Mouse (Mus musculus): ENCODE measurements around the gene Zfp13.

Zfp13 gene

DNA sequence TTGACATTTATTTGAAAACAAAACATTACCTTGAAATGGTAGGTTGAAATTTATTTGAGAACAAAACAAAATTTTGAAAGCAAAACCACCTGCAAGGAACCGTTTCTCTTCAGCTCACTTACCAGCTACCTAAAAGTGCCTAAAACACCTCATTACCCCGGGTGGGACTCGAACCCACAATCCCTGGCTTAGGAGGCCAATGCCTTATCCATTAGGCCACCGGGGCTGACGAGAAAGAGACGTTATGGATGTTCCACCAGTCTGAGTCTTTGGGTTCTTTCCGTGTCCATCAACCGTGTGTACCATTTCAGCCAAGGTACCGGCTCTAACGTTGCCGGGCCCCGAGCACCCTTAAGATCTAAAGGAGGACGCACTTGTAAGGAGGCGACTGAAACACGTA, 50.7 kb downstream of the Zfp13 start:
- ChIA-PET CTCF (interaction anchor here in 2 of 4 experiments (1.0 to 3.7 kb wide), 3 partner anchors 11 to 62 kb away, joined by 3 to 32 read pairs (median 4); no protein-coding TSS in a partner anchor), POLR2A (interaction anchor here in 2 of 4 experiments (0.7 to 7.3 kb wide), 7 partner anchors 7 to 682 kb away, joined by 3 to 63 read pairs (median 3); partner anchors contain the start of genes Thoc6 (in 1 of the 2), Zfp13 (in 1 of the 2) and Zfp945 (in 1 of the 2))

DNA sequence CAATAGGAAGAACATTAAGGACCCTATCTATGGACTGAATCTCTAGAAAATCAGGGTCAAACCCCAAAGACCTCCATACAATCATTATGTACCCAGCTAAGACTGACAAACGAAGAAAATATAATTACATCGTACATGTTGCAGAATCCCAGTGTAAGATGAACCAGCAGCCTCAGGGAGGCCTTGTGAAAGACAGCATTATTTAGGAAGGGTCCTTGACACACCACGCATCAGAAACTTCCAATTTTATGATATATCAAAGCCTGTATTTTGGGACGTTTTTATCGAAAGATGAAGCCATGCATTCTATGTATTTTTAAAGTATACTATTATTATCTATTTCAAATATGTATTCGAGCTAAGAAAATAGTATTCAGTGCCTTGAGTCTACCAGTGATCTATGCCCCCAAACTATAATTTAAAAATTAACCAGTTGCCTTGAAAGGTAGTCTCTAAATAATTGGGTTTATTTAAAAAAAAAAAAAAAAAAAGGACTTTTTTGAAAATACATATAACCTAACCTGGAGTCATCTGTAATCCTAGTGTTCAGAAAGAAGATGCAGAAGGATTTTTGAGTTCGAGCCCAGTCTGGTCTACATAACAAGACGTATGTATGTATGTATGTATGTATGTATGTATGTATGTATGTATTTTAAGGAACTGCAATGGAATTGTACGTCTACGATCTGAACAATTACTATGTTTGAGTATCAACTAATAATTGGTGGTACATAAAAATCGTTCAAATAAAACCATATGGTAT, 51.4 kb downstream of the Zfp13 start:
- ChIA-PET POLR2A (interaction anchor here in 3 of 4 experiments (0.7 to 7.3 kb wide), 30 partner anchors 7 to 681 kb away, joined by 3 to 63 read pairs (median 4); partner anchors contain the start of genes Zfp13 (in 2 of the 3), Zfp213 (in 2 of the 3), Thoc6 (in 1 of the 3) and Zfp945 (in 1 of the 3)), CTCF (interaction anchor here (1.0 to 3.7 kb wide), 8 partner anchors 8 to 82 kb away, joined by 3 to 32 read pairs (median 6); no protein-coding TSS in a partner anchor)

DNA sequence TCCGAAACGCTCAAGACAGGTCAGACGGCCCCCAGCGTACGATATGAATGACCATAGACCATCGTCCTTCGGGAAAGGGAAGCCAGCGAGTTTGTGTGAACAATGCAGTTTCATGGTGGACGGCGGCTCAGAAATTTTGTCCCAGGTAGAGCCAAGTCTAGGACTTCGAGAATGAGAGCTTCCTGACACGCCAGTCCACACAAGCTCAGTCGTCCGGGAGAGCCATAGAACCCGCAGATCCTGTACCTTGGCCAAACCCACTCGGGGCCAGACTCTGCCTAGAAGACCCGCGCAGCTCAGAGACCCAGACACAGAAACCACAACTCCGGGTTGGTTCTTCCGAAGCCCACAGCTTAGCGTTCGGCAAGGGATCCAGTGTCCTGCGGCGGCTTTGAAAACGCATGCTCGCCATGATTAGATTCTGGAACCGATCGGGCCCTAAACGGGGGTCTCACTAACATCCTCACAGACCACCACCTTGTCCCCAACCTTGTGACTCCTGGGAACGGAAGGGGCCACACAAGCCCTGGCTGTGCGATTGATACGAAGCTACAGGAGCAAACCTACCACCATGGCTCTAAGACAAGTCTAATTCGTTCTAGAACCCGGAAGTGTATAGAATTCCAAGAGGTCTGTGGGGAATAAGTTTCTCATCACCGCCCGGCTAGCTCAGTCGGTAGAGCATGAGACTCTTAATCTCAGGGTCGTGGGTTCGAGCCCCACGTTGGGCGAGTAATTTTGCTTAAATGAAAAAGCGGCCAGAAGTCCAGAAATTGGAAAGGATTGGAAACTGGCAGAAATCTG, 52.4 kb downstream of the Zfp13 start:
- ChIA-PET CTCF (interaction anchor here (0.5 to 2.4 kb wide), 8 partner anchors 9 to 1256 kb away, joined by 3 to 12 read pairs (median 6); no protein-coding TSS in a partner anchor), POLR2A (interaction anchor here (0.7 to 7.3 kb wide), 37 partner anchors 8 to 680 kb away, joined by 3 to 63 read pairs (median 4); partner anchors contain the start of genes Zfp213 (in 4 of the 4), Zfp13 (in 2 of the 4), Zfp40 (in 1 of the 4) and Zfp945 (in 1 of the 4))

GRCm38 (mm10) chr17:23546333-23546701, 53.0 kb downstream of the Zfp13 start:
- ChIA-PET CTCF (interaction anchor here (0.5 to 2.4 kb wide), 6 partner anchors 14 to 1256 kb away, joined by 3 to 12 read pairs (median 6); no protein-coding TSS in a partner anchor), POLR2A (interaction anchor here (0.7 to 7.3 kb wide), 35 partner anchors 7 to 354 kb away, joined by 3 to 63 read pairs (median 5); partner anchors contain the start of genes Zfp213 (in 4 of the 4), Zfp13 (in 2 of the 4), Zfp40 (in 1 of the 4) and Zscan10 (in 1 of the 4))

DNA sequence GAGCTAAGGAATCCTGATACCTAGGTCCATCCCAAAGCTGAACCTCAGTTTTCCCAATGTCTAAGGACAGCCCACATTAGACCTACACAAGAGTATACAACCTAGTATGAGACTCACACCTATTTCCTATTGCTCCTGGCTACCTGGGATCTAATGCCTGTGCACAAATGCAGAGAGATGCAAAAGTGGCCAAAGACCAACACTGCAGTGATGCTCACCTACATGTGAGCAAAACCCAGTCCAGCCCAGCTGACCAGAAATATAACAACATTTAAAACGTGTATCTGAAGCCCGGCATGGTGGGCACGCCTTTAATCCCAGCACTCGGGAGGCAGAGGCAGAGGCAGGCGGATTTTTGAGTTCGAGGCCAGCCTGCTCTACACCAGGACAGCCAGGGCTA, 53.4 kb downstream of the Zfp13 start:
- ChIA-PET CTCF (interaction anchor here in 3 of 4 experiments (0.9 to 2.4 kb wide), 6 partner anchors 14 to 64 kb away, joined by 3 to 12 read pairs (median 6); no protein-coding TSS in a partner anchor), POLR2A (interaction anchor here in 3 of 4 experiments (0.9 to 7.3 kb wide), 21 partner anchors 11 to 354 kb away, joined by 3 to 63 read pairs (median 7); partner anchors contain the start of genes Zfp213 (in 2 of the 3), Zfp13 (in 1 of the 3) and Zfp40 (in 1 of the 3))

DNA sequence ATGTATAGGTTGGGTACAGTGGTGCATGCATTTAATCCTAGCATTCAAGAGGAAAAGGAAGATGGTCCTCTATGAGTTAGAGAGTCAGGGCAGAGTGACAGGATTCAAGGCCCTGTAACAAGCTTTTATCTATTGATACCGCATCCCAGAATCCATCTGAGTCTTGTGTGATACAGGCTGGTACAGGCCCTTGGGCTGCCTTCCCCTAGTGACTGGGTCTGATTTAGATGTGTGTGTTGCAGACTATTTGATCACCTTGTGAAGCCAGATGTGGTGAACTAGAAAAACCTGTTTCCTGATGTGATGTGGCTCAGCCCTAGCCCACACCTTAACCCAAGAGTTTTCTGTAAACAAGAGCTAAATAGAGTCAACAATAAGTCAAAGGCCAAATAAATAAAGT, 54.5 kb downstream of the Zfp13 start:
- ChIA-PET CTCF (interaction anchor here in 1 of 4 experiments (0.6 to 0.7 kb wide), 2 partner anchors 15 to 117 kb away, joined by 3 read pairs; no protein-coding TSS in a partner anchor), POLR2A (interaction anchor here in 3 of 4 experiments (0.6 to 7.3 kb wide), 6 partner anchors 10 to 678 kb away, joined by 4 to 63 read pairs (median 12); partner anchors contain the start of gene Zfp945 (in 1 of the 3))

DNA sequence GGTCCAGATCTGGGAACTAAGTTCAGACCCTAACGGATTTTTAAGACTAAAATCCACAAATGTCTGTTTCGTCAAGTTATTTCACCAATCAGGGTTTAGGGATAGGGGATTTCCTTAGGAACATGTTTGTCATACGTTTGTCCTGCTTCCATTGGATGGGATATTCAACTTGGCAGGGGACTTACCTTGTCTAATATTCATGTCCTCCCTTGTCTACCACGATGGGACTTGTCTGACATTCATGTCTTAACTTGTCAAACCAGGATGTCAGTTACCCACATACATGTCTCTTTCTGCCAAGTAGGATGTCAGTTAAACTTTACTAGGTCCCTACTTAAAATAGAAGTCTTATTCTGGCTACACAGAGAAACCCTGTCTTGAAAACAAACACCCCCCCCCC, 55.3 kb downstream of the Zfp13 start:
- CTCF ChIA-PET, result interaction anchor here in 2 of 4 experiments (0.6 to 4.3 kb wide), 2 partner anchors 15 to 117 kb away, joined by 3 to 19 read pairs; no protein-coding TSS in a partner anchor
- POLR2A ChIA-PET, result interaction anchor here in 3 of 4 experiments (0.6 to 5.7 kb wide), 5 partner anchors 7 to 677 kb away, joined by 4 to 40 read pairs (median 6); partner anchors contain the start of gene Zfp945 (in 1 of the 3)

GRCm38 (mm10) chr17:23543325-23543724, 56.0 kb downstream of the Zfp13 start:
- ChIA-PET POLR2A (interaction anchor here in 3 of 4 experiments (0.8 to 5.7 kb wide), 10 partner anchors 8 to 479 kb away, joined by 3 to 40 read pairs (median 4); no protein-coding TSS in a partner anchor), CTCF (interaction anchor here in 2 of 4 experiments (0.9 to 4.3 kb wide), 4 partner anchors 16 to 118 kb away, joined by 3 to 19 read pairs (median 4); no protein-coding TSS in a partner anchor)

DNA sequence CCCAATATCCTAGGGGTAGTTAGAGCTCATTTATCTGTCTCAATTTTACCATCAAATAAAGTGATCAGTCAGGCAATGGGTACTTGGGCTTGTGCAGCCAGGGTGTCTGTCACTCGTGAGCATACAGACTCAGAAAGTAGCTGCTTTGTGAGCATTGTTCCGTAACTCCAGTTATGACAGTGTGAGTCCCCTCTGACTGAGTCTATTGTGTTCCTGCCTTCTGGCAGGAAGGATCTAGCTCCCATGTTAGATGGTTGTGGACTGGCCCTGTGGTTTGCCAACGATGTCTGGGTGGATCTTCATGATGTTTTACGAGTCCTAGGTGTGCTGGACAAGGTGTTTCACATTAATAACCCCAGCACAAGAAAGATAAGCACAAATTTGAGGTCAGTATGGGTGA, 56.5 kb downstream of the Zfp13 start:
- CTCF ChIA-PET, result interaction anchor here in 2 of 4 experiments (0.9 to 4.3 kb wide), 5 partner anchors 17 to 122 kb away, joined by 3 to 19 read pairs (median 4); no protein-coding TSS in a partner anchor
- POLR2A ChIA-PET, result interaction anchor here (0.7 to 5.7 kb wide), 14 partner anchors 8 to 479 kb away, joined by 3 to 40 read pairs (median 3); partner anchors contain the start of gene Zfp40 (in 1 of the 4)

DNA sequence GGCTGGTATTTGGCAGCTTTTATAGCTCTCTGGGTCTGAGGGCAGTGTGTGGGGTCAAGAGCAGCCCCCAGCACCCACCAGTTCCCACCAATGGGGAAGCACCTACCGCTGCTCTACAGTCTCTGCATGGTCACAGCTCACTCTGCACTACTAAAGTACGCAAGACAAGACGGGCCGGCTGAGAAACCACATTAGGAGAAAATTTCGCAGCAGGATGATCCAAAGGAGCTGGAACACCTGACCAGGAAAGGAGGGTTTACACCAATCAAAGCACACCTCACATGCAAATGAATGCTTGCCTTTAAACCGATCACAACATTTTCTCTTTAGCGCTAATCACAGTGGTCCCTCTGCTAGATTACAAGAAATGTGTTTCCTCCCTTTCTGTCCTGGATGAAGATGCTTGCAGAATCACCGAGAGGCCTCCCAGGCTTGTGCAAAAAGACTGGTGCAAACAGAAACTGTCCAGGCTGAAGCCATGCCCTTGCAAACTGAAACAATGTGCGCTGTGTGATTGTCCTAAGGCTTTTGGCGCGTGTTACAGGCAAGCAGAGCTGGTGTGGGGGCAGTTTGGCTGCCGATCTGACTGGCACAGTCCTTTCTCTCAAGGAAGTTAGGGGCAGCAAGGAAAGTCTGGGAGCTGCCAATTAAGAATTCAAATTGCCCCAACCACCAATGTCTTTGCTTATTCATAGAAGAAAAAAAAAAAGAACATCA, 57.1 kb downstream of the Zfp13 start:
- ChIA-PET POLR2A (interaction anchor here (0.5 to 5.7 kb wide), 20 partner anchors 8 to 480 kb away, joined by 3 to 40 read pairs (median 3); partner anchors contain the start of genes Zfp213 (in 1 of the 4) and Zfp40 (in 1 of the 4)), CTCF (interaction anchor here in 3 of 4 experiments (0.5 to 4.3 kb wide), 8 partner anchors 17 to 122 kb away, joined by 3 to 19 read pairs (median 4); no protein-coding TSS in a partner anchor)

DNA sequence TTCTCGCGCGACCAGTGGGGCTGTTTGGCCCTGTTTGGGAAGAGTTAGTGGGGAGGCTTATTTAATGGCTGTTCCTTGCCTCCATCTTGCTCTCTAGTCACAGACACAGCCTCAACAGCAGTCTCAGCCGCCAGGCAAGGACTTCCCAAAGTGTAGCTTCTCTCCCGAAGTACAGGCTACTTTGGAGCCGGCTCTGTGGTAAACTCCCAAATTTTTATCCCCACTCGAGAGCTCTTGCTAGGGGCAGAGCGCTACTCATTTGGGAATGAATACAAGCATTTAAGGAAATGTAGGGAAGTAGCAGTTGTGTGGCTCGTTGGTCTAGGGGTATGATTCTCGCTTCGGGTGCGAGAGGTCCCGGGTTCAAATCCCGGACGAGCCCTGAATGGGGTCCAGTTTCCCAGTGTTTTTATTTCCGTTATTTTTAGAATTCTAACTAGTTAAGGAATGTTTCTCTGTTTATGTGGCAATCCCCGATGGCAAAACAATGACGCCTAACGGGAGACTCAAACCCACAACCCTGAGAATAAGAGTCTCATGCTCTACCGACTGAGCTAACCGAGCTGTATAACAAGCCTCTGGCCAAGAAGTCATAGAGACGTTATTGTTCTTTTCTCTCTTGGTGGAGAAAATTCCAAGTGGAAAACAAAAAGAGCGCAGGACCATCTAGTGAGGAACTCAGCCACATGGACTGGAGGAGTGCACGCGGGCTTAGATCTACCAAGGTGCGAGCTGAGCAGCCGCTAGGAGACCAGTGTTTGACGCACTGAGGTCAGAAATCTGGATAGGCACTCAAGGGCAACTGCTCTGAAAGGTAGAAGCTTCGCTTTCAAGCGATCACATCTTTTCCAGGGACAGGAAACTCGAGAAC, 58.4 kb downstream of the Zfp13 start:
- CTCF ChIA-PET, result interaction anchor here (0.6 to 4.3 kb wide), 6 partner anchors 18 to 303 kb away, joined by 3 to 19 read pairs (median 4); partner anchors contain the start of genes Prss32 (in 1 of the 4) and Prss41 (in 1 of the 4)
- POLR2A ChIA-PET, result interaction anchor here (0.7 to 5.7 kb wide), 16 partner anchors 10 to 185 kb away, joined by 3 to 40 read pairs (median 3); partner anchors contain the start of genes Pkmyt1 (in 1 of the 4), Zfp213 (in 1 of the 4) and Zscan10 (in 1 of the 4)

DNA sequence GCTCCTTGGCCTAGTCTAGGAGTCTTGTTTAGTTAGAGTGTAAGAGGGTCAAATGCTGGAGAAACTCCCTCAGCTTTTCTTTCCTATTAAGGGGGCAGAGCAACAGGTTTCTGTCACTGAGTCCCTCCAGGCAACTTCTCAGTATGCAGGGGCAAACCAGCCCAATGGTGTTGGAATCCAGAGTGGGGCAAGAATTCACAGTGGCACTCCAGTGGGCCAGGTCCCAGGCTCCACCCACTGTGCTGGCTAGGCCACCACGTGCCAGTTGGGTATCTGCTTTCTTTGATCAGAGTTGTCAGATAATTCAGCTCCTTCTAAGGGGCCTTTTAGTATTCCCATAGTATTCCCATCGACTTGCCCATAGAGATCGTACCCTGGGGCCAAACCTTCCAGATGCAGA, 59.2 kb downstream of the Zfp13 start:
- CTCF ChIA-PET, result interaction anchor here (0.6 to 4.3 kb wide), 5 partner anchors 19 to 304 kb away, joined by 3 to 19 read pairs (median 4); partner anchors contain the start of genes Prss32 (in 1 of the 4) and Prss41 (in 1 of the 4)
- POLR2A ChIA-PET, result interaction anchor here in 2 of 4 experiments (0.8 to 5.7 kb wide), 12 partner anchors 10 to 90 kb away, joined by 3 to 40 read pairs (median 4); partner anchors contain the start of genes Zfp213 (in 1 of the 2) and Zscan10 (in 1 of the 2)

GRCm38 (mm10) chr17:23539608-23540007, 59.7 kb downstream of the Zfp13 start:
- CTCF ChIA-PET, result interaction anchor here in 1 of 4 experiments (0.6 kb wide), 1 partner anchor 20 kb away, joined by 4 read pairs; no protein-coding TSS in a partner anchor

DNA sequence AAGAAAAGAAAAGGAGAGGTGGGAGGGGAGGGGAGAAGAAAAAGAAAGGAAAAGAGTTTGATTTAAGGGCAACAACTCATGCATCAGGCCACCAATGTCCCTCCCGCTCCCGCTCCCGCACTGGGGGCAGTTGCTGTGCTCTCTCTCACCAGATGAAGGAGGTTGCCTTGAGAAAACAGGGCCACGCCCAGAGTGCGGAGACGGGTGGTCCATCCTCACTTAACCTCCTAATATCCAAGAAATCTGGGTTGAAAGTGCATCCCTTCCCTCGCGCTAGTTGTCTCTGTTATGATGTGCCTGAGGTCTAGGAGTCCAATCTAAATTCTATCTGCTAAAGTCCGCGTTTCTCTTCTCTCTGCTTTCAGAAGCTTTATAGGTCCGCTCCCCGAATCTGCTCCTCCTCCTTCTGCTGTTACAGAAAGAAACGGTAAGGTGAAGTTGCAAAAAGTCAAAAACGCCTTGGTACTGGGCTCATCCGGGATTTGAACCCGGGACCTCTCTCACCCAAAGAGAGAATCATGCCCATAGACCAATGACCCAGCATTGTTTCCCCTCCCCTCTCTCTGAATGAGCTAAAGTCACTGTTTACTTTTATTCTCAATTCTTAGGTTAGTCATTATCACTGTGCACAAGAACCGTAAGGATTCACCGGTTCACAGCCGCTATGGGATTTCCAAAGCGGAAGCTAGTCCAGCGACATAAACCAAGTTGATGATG, 60.8 kb downstream of the Zfp13 start:
- ChIA-PET CTCF (interaction anchor here in 2 of 4 experiments (0.6 to 1.4 kb wide), 2 partner anchors 72 to 415 kb away, joined by 3 read pairs; no protein-coding TSS in a partner anchor), POLR2A (interaction anchor here in 2 of 4 experiments (0.6 to 5.7 kb wide), 6 partner anchors 8 to 54 kb away, joined by 3 to 40 read pairs (median 3); no protein-coding TSS in a partner anchor)

More at GRCm38 (mm10) chr17:23539608-23540007, 59.7 kb downstream of the Zfp13 start:
- POLR2A ChIA-PET, result interaction anchor here in 2 of 4 experiments (0.8 to 5.7 kb wide), 7 partner anchors 11 to 64 kb away, joined by 3 to 40 read pairs (median 4); partner anchors contain the start of genes Zfp213 (in 1 of the 2) and Zscan10 (in 1 of the 2)

Data from embryonic stem cell, embryonic (primary cell).